Mouse (Mus musculus) macrophage (primary cell): Measurements from ENCODE around the gene Sesn1. TPM values are rescaled to one million over a fixed set of nuclear protein-coding genes. Genes with fewer than 3 reads are reported as not detected.

Experiments used
- H3K27ac ChIP-seq: fragments of 350-480 bp; formaldehyde crosslinking; 2 replicates; pipeline ENCODE4 v1.9.0; 2021
- H3K36me3 ChIP-seq: fragments of 350-480 bp; formaldehyde crosslinking; 2 replicates; pipeline ENCODE4 v1.9.0; 2021; ENCODE audit errors: inconsistent target
- H3K4me3 ChIP-seq: fragments of 350-480 bp; formaldehyde crosslinking; 2 replicates; pipeline ENCODE4 v1.9.0; 2021; ENCODE audit errors: inconsistent target
- H3K79me2 ChIP-seq: fragments of 350-480 bp; formaldehyde crosslinking; 2 replicates; pipeline ENCODE4 v1.9.0; 2021; ENCODE audit errors: inconsistent target
- WGBS: methylation state at CpG from one replicate; pipeline ENCODE4 v1.1.7; 2026; ENCODE audit warnings: inconsistent platforms; ENCODE audit not compliant: missing documents; 5-methylcytosine and 5-hydroxymethylcytosine counted together
- polyA plus RNA-seq: library from polyadenylated mRNA; stranded (reverse); fragments of 250-400 nt; gene quantifications from 3 replicates; pipeline ENCODE4 v1.2.4, GENCODE M21; 2018; ENCODE audit warnings: inconsistent platforms
- total RNA-seq, 78 experiments: library from RNA; depleted of rRNA; stranded (reverse); fragments of 250-400 nt; gene quantifications; 1 replicate in 9 of 78; 2 replicates in 24 of 78; 3 replicates in 43 of 78; 4 replicates in 2 of 78; pipeline ENCODE4 v1.2.4; 2018; ENCODE audit warnings: inconsistent platforms in 56 of 78

The Sesn1 gene
- total RNA-seq (2018; cell fraction: chromatin; rRNA removed), result 100 to 1,000 TPM in 6 of 26 experiments, 10 to 100 TPM in 20; 10.9 to 200 (median 52.2) TPM
- total RNA-seq (2018; cell fraction: cytosol; rRNA removed), result 100 to 1,000 TPM in 14 of 26 experiments, 10 to 100 TPM in 12; 16.8 to 272 (median 104) TPM
- total RNA-seq (2018; cell fraction: nucleus; rRNA removed), result 100 to 1,000 TPM in 9 of 26 experiments, 10 to 100 TPM in 17; 16.5 to 264 (median 75.3) TPM
- polyA plus RNA-seq, result 120 to 232 TPM (median 153 TPM) in 3 replicates

DNA sequence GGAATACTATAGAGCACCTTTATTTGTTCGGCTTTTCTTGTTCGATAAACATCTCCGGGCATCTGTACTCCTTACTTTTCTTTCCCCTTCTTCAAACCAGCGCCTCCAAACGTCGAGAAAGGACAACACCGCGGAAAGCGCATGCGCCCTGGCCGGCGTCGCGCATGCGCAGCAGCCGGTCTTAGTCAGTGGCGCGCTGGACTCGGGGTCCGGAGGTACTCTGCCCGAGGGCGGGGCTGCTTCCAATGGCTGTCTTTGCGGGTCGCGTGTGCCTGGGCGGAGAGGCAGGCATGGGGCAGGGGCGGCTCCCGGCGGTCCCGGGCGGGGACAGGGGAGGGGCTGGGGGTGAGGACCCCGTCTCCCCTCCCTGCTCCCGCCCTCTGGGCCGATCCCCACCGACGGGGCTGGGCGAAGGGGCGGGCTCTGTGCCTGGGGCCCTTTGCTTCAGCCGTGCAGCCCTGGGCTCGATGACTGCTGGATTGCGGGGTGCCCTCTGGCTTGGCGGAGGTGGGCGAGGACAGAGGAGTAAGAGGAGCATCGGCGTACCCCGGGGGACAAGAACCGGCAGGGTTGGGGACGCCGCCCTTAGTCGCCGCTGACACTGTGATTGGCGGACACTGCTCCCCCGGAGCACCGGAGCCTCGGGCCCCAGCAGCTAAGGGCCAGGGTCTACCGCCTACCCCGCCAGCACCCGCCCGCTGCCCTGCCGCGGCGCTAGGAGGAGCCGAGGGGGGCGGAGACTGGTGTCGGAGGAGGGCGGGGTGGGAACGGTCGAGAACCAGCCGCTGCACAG, at the start of gene Sesn1, which contains the start of gene Cep57l1:
Gene Sesn1, plus strand, starts transcription at position 165 of the 793 bp plus-strand sequence.
Gene Cep57l1, minus strand, starts transcription at position 101 of the 793 bp plus-strand sequence.
- WGBS, result under 1% methylated on average over 60 of the region's 69 CpGs

DNA sequence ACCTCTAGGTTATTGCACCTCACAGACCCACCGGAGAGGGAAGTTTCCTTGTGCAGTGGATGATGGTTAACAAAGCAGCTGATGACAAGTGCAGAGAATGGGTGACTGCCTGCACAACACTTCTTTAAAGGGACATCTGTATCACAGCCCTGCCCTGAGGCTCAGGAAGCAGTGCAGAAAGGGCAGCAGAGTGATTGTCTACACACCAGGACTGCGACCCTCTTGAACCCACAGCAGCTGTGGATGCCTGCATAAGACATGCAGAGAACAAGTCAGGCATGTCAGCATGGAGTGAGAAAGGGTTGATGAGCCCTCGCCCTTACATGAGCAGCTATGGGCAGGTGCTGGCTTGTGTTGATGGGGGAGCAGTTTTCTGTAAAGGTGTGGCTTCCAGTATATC, 48.9 kb upstream of the Sesn1 start:
- no peaks in the 10 kb centered on the region for H3K79me2 ChIP-seq
- H3K27ac ChIP-seq, result no peak overlapping the region
- WGBS, result 95% methylated on average over 3 of the region's 3 CpGs
- no peak overlapping the region for H3K4me3 ChIP-seq
- no peaks in the 10 kb centered on the region for H3K36me3 ChIP-seq

More for the DNA sequence above, at the start of gene Sesn1, which contains the start of gene Cep57l1:
- Histone ChIP-seq H3K4me3 (peak within 1 kb of the TSS; percentile 60), H3K27ac (peak within 1 kb of the TSS; percentile 78), H3K79me2 (peaks cover 43% of the 10 kb centered on the region), H3K36me3 (no peaks in the 10 kb centered on the region)

DNA sequence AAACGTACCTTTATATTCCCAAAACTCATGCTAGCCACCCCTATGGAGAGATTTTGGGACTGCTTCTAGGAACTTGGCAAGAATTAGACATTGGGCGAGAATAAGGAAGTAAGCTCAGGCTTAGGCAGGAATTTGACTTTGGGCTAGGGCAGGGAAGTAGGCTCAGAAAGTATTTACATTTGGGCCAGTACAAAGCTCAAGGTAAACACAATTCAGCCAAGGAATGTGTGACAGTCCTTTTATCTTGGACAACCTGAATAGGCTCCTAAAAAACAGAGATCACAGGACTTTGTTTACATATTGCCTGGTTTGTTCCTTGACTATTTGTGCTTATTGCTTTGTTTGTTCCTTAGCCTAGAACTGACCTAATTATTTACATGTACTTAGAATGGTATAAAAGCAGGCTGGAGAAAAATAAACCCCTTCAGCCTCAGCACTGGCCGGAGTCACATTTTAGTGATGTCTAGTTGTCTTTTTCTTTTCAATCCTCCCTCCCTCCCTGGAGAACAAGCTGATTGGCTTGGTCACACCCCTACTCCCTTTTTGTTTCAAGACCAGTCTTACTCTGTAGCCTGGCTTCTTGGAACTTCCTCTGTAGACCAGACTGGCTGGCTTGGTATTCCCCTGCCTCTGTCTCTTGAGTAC, 45.9 kb upstream of the Sesn1 start:
- Histone ChIP-seq H3K36me3 (no peaks in the 10 kb centered on the region), H3K27ac (no peak overlapping the region), H3K79me2 (no peaks in the 10 kb centered on the region), H3K4me3 (no peak overlapping the region)
- 93% methylated on average over 3 of the region's 3 CpGs for WGBS

DNA sequence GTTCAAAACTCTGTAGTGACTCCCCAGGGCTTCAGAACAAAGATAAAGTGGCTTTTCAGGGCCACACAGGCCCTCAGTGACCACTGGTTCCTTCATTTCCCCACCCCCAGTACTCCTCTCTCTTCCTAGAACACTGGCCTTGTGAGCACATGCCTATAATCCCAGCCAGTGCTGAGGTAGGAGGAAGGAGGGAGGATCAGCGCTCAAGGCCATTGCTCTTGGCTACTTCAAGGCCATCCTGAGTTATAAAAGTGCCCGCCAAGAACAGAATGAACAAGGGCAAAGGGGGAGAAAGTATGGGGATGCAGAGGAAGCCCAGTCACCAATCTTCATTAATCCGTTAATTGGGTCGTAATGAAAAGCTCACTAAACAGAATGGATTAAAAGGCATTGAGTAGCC, 44.1 kb upstream of the Sesn1 start:
- no peak overlapping the region for H3K4me3 ChIP-seq
- no peak overlapping the region for H3K27ac ChIP-seq
- H3K79me2 ChIP-seq, result no peaks in the 10 kb centered on the region
- WGBS, result 92% methylated on average over 4 of the region's 4 CpGs
- H3K36me3 ChIP-seq, result no peaks in the 10 kb centered on the region

DNA sequence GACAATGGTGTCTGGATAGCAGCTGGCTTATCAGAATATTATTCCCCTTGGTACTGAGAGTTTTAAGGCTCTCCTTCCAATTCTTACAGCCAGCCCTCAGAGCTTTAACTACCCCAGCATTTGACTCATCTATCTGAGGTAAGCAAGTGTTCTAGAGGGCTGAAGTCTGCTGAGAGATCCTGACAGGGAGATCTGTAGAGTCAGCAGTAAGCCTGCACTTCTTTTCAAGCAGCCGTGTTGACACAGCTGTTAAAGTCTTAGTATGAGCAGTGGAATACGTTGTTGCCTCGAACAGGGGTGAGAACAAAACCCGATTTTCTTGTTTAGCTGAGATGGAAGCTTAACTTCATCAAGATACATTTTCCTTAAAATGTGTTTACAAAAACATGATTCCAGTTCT, 43.5 kb upstream of the Sesn1 start:
- Histone ChIP-seq H3K27ac (no peak overlapping the region), H3K4me3 (no peak overlapping the region), H3K36me3 (no peaks in the 10 kb centered on the region), H3K79me2 (no peaks in the 10 kb centered on the region)
- WGBS, result 100% methylated on average over 4 of the region's 4 CpGs

DNA sequence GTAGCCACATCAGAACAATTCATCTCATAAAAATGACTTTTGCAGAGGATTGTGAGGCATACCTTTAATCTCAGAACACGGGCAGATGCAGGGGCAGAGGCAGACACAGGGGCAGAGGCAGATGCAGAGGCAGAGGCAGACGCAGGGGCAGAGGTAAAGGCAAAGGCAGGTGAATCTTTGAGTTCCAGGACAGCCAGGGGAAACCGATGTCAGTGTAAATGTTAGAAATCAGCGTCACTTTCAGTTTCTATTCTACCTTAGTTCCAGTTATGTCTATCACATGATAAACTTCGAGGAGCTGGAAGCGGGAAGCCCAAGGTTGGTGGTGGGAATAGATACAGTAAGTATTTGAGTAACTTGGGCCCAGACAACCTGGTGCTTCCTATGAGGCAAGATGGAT, 42.5 kb upstream of the Sesn1 start:
- Histone ChIP-seq H3K27ac (no peak overlapping the region), H3K79me2 (no peaks in the 10 kb centered on the region), H3K36me3 (no peaks in the 10 kb centered on the region), H3K4me3 (no peak overlapping the region)
- WGBS, result 79% methylated on average over 6 of the region's 6 CpGs

DNA sequence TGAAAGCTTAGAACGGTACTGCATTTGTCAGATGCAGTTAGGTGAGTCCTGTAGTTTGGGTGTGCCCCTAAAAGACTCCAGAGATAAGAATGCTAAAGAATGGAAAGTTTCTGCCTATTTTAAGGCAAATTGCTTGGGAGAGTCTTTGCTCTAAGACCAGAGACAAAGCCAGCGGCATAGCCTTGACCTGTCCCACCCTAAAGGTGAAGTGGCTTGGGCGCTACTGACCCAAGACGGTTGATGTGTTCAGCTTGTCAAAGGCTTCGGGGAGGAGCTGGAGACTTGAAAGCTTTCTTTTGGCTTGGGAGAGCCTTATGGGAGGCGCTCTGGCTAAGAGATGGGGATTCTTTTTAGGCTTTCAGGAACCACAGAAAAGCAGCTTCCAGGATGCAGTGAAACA, 17.4 kb upstream of the Sesn1 start:
- no peaks in the 10 kb centered on the region for H3K36me3 ChIP-seq
- no peaks in the 10 kb centered on the region for H3K79me2 ChIP-seq
- WGBS, result 97% methylated on average over 6 of the region's 6 CpGs
- H3K27ac ChIP-seq, result no peak overlapping the region
- H3K4me3 ChIP-seq, result no peak overlapping the region

DNA sequence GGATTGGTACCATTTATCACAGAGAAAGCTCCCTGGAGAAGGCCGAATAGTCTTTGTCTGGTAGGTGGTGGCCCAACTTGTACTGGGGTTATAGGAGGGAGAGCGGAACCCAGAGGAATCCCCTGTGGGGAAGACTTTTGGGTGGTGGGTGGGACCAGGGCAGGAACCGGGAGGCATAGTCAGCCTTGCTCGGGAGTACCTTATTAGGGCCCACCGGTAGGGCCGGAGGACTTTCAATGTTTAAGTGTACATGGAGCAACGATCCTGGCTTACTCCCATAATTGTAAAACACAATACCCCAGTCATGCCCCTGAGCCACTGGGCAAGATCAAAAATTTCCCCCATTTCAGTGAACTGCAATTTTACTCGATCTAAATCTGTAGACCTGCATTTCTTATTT, 12.5 kb upstream of the Sesn1 start:
- 97% methylated on average over 7 of the region's 8 CpGs for WGBS
- Histone ChIP-seq H3K79me2 (no peaks in the 10 kb centered on the region), H3K36me3 (no peaks in the 10 kb centered on the region), H3K4me3 (no peak overlapping the region), H3K27ac (no peak overlapping the region)

DNA sequence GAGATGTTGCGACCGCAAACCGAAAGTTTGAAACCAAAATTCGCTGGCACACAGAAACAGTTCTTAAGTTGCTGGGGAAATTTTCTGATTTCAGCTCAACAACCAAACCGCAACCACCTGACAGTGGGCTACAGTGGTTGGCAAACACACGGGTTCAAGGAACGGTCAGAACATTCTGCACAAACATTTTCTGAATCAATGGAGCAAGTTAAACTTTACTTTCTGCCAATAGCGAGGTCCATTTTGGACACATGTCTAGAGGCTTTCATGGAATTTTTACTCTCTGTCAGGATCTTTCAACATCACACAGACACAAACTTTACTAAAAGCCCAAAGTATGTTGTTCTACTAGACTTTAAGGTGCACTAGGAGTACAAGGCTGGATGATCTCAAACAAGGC, 6.3 kb upstream of the Sesn1 start:
- H3K79me2 ChIP-seq, result no peaks in the 10 kb centered on the region; the same call in 1 of the 2 replicates
- no peak overlapping the region for H3K27ac ChIP-seq
- WGBS, result 92% methylated on average over 7 of the region's 8 CpGs
- H3K4me3 ChIP-seq, result no peak overlapping the region
- no peaks in the 10 kb centered on the region for H3K36me3 ChIP-seq

DNA sequence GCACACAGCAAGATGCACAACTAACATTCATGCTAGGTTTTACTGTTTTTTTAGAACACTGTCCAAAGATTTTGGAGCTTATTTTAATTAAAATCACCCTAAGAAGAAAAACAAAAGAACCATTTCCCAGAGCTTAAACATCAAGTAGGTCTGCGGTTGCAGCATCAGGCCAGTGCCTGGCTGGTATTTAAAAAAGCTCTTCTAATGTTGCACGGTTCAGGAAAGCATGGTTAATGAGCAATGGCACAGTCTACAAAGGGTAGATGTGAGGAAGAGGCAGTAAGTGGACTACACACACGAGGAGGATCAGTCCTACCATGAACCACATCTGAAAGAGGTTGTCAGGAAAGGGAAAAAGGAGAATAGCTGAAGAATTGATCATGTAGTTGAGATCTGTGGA, 5.0 kb upstream of the Sesn1 start:
- 86% methylated on average over 3 of the region's 3 CpGs for whole genome bisulfite sequencing
- H3K4me3 ChIP-seq, result no peak overlapping the region
- no peak overlapping the region for H3K27ac ChIP-seq
- no peaks in the 10 kb centered on the region for H3K36me3 ChIP-seq
- no peaks in the 10 kb centered on the region; the same call in 1 of the 2 replicates for H3K79me2 ChIP-seq

DNA sequence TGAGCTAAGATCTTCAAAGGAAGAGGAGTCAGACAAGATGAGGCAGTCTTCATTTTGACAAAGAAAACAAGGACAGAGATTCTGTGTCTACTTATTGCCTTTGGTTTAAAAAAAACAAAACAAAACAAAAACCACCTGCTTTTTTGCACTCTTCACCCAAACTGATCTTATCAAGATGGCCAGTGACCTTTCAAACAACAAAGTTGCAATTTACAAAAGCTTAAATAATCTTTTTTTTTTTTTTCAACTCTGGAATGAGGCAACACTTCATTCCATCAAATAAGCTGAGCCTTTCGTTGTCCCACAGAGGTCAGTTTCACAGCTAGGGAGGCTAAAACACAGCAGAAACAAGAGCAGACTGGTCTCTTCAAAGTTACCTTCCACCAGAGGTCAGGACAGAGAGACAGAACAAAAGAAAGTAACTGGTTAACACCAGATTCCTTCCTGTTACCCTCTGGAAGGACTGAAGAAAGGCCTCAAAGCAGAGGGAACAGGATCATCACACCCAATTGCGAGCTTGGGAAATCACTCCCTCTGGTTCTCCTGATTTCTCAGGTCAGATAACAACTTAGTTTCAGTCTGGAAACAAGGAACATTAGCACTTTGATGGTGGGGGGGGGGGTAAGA, 3.9 kb upstream of the Sesn1 start:
- WGBS, result 100% methylated on average over 2 of the region's 2 CpGs
- Histone ChIP-seq H3K27ac (no peak overlapping the region), H3K4me3 (no peak overlapping the region), H3K79me2 (peaks cover 1% of the 10 kb centered on the region; the same call in 1 of the 2 replicates), H3K36me3 (no peaks in the 10 kb centered on the region)

DNA sequence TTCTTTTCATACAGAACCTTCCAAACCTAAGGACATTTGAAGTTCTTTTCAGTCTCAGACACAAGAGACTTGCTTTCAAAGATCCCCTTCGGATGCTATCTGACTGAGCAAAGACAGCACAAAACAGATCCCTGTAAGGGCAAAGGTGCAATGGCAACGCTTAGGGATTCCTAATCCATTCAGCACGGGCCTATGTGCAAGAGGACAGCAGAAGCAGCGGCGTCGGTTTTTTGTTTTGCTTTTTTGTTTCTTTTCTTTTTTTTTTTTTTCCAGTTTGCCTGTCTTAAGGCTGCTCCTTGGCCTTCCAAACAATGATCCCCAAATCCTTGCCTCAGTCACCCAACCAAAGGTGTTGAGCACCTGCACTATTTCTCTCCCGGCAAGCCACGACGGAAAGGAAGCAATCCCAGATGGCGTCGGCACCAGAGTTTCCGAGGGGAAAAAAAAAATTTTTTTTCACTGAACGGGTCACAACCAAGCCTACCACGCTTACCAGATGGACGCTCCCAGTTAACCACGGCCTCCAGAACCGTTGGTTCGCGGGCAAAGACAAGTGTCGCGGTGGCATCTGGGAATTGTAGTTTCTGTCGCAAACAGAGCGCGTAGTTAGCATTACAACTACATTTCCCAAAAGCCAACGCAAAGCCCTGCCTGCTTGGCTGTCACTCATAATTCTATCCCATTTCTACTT, 510 bp upstream of the Sesn1 start:
- no peaks in the 10 kb centered on the region for H3K36me3 ChIP-seq
- 5% methylated on average over 25 of the region's 25 CpGs for WGBS
- peak overlapping the region; percentile 78 for H3K27ac ChIP-seq
- H3K4me3 ChIP-seq, result peak overlapping the region; percentile 56
- H3K79me2 ChIP-seq, result peaks cover 35% of the 10 kb centered on the region

DNA sequence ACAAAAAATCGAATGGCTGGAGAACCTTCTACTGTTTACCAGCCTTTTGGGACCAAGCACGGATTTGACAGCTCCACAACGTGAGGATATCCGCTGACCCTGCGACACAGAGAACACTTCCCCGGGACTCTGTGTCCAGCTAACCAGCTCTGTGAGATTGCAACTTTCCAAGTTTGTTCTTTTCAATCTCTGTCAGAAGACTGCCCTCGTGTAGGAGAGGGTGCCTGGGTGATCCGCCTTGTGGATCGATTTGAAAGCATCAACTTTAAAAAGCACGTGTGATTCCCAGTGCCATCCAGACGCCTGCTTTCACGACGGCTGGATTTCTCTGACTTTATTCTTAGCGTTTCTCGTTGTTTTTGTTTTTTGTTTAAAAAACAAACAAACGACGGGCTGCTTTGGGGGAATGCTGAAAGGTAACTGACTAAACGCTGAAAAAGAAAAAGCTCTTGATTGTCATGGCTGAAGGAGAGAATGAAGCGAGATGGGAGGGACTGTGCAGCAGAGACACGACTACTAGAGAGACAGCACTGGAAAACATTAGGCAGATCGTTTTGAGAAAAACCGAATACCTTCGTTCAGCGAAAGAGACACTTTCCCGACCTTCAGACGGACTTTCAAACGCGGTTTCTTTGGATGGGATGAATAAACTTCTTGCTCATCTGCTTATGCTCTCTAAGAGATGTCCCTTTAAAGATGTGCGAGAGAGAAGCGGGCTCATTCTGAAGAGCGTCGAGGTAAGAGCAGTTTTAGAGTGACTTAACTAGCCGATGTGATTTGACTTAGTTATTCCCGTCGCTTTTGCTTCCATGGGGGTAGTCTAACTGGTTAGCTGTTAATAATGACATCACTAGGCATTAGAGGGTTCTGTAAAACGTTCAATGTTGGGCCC, 1.1 kb downstream of the Sesn1 start:
- peaks cover 51% of the 10 kb centered on the region for H3K79me2 ChIP-seq
- H3K27ac ChIP-seq, result peak overlapping the region; percentile 35
- 1% methylated on average over 36 of the region's 36 CpGs for WGBS
- peak overlapping the region; percentile 60 for H3K4me3 ChIP-seq
- no peaks in the 10 kb centered on the region for H3K36me3 ChIP-seq
